Mouse (Mus musculus) C2C12 (cell line): Measurements from ENCODE around the gene Baz2b.

Experiments used
- CTCF ChIP-seq: IDR thresholded peaks from one replicate; pipeline ENCODE4 v1.5.1; 2011; ENCODE audit not compliant: control insufficient read depth, insufficient read depth, insufficient read length
- MAX ChIP-seq: IDR thresholded peaks from one replicate; pipeline ENCODE4 v1.6.1; 2011; ENCODE audit warnings: mild to moderate bottlenecking, control low read depth

GRCm38 (mm10) chr2:60082225-60082624 lies 127.4 kb downstream of the Baz2b start:
- no peak for TF ChIP-seq CTCF
- TF ChIP-seq MAX = no peak
